Mouse (Mus musculus) skeletal muscle tissue, postnatal 0 days (tissue): ENCODE results near the gene Olfr1442. TPM values are rescaled to one million over a fixed set of nuclear protein-coding genes. Genes with fewer than 3 reads are reported as not detected.

Source experiments
- polyA plus RNA-seq: library from polyadenylated mRNA; unstranded; fragments of >200 nt; fragmentation: Nextera tagmentation; extraction: Ambion mirVana; gene quantifications from 2 replicates; pipeline ENCODE4 v1.2.1, GENCODE M21; 2015

The Olfr1442 gene
- not detected in 2 replicates for polyA plus RNA-seq

DNA sequence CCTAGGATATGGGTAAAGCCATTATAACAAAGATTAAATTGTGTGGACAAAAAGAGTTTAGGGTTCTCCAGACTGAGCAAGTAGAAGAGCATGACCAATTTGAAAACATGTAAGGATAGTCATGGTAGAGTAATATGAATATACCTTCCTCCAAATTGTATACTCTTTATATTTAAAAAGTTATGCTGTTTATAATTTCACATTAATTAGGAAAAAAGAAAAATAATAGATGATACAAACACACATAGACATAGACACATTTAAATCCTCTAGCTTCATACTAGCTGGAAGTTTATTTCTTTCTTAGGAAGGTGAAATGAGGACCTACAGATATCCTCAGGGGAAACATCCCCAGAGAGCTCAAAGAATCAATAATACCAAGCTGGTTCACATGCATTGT lies at the start of gene Olfr1442:
Olfr1442 (plus strand) TSS at position 301 of the 400 bp plus-strand sequence.

DNA sequence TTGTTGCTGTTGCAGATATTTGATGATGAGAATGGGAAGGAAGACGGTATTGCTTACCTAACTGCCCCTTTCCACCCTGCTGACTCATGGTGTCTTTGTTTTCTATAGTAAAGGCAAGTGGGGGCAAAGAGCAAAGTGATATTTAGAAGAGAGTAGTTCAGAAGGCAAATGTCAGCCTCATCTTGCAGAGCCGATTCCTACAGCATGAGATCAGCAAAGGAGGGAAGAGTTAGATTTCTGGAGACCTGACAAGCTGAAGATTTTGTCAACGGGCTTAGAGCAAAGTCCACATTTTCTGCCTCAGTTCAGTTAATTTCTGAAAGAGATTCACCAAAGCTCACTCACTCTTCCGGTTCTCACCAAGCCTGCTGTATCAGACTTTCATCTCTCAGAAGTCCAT lies 37.1 kb upstream of the Olfr1442 start, which contains the start of gene Glyat:
Glyat (plus strand) TSS at position 133 of the 400 bp plus-strand sequence.

DNA sequence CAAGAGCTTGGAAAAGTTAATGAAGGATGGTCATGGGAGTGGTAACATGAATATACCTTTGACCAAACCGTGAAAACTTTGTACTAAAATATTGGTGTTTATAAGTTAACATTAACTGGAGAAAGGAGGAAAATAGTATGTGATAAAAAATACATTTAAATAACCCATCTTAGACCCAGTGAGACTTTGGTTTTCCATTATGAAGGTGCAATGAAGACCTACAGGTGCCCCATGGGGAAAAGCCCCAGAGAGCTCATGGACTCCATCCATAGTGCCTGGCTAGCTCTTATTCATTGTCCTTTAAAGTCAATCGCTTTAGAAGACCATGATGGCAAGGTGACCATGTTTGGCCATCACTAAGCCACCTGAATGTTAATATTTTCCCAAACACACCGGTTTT lies 7.6 kb downstream of the Olfr1442 start, which contains the start of gene Olfr1443:
Olfr1443 (plus strand) TSS at position 301 of the 400 bp plus-strand sequence.

DNA sequence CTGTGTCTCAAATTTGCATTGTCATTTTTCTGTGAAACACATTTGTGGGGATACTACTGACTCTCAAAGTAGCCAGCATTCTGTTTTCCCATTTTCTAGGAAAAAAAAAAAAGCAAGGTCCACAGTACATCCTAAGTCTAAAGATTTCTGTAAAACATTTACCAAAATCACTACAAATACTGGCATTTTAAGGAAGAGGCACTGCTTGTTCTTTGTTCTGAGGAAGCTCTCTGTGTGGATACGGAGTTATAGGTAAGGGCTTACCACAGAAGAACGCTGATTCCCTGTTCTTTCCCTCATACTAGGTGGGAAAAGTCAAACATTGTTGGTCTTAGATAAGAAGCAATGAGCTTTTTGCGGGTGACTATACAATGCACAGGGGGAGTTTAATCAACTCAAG lies 25.4 kb downstream of the Olfr1442 start, which contains the start of gene Keg1:
Keg1 (plus strand) TSS at position 197 of the 400 bp plus-strand sequence.

Other genes with a start within 250 kb of the Olfr1442 start
- not detected in 2 replicates for gene Pfpl, start 242.5 kb upstream of the Olfr1442 start, polyA plus RNA-seq
- gene Mpeg1, start 209.7 kb upstream of the Olfr1442 start, polyA plus RNA-seq = 0.29 and 0.37 TPM in 2 replicates
- gene Dtx4, start 169.0 kb upstream of the Olfr1442 start, polyA plus RNA-seq = 8.5 and 8.7 TPM in 2 replicates
- gene Fam111a, start 124.7 kb upstream of the Olfr1442 start, polyA plus RNA-seq = 8.1 and 10.7 TPM in 2 replicates
- 0.37 TPM in 1 of 2 replicates, not detected in the other for gene Gm4952, start 70.5 kb upstream of the Olfr1442 start, polyA plus RNA-seq
- not detected in 2 replicates for gene Glyat, start 37.1 kb upstream of the Olfr1442 start, polyA plus RNA-seq
- gene Olfr1443, start 7.7 kb downstream of the Olfr1442 start, polyA plus RNA-seq = not detected in 2 replicates
- gene Keg1, start 25.3 kb downstream of the Olfr1442 start, polyA plus RNA-seq = not detected in 2 replicates
- 0.16 and 0.63 TPM in 2 replicates for gene Cntf, start 95.2 kb downstream of the Olfr1442 start, polyA plus RNA-seq
- gene Zfp91, start 125.7 kb downstream of the Olfr1442 start, polyA plus RNA-seq = 10.3 and 11.7 TPM in 2 replicates
- 3.0 and 3.6 TPM in 2 replicates for gene Lpxn, start 125.8 kb downstream of the Olfr1442 start, polyA plus RNA-seq
- not detected in 2 replicates for gene Gm5244, start 176.2 kb downstream of the Olfr1442 start, polyA plus RNA-seq
- gene Olfr1444, start 186.8 kb downstream of the Olfr1442 start, polyA plus RNA-seq = not detected in 2 replicates
- gene Olfr1445, start 213.4 kb downstream of the Olfr1442 start, polyA plus RNA-seq = not detected in 2 replicates
- not detected in 2 replicates for gene Olfr1446, start 223.1 kb downstream of the Olfr1442 start, polyA plus RNA-seq
- gene Olfr1447, start 233.3 kb downstream of the Olfr1442 start, polyA plus RNA-seq = not detected in 2 replicates